Mouse (Mus musculus) kidney, adult 2 months (tissue): ENCODE measurements around the gene Pde4d. TPM values are rescaled to one million over a fixed set of nuclear protein-coding genes. Genes with fewer than 3 reads are reported as not detected.
A peak's percentile ranks its signal among the peaks of the same experiment; 100 is the strongest.

Experiments
- DNase-seq: peaks from one replicate; pipeline ENCODE4 v3.0.0; 2021
- H3K27ac ChIP-seq: fragments of 200-500 bp; 2 replicates; pipeline ENCODE4 v1.5.1; 2012; ENCODE audit warnings: low read depth, low read length, control low read depth, inconsistent platforms; ENCODE audit not compliant: insufficient read depth
- H3K27me3 ChIP-seq: fragments of 200-500 bp; replicated peaks from 2 replicates; pipeline ENCODE4 v1.6.1; 2012; ENCODE audit warnings: mild to moderate bottlenecking, moderate library complexity, low read length, inconsistent platforms; ENCODE audit not compliant: control insufficient read depth, insufficient read depth
- H3K36me3 ChIP-seq: fragments of 200-500 bp; 2 replicates; pipeline ENCODE4 v1.6.1; 2012; ENCODE audit warnings: mild to moderate bottlenecking, moderate library complexity, low read length, inconsistent platforms; ENCODE audit not compliant: control insufficient read depth, insufficient read depth
- H3K4me1 ChIP-seq: fragments of 200-500 bp; 2 replicates; pipeline ENCODE4 v1.6.1; 2011; ENCODE audit warnings: low read length; ENCODE audit not compliant: control insufficient read depth, insufficient read depth
- H3K4me3 ChIP-seq: fragments of 200-500 bp; 2 replicates; pipeline ENCODE4 v1.5.1; 2011; ENCODE audit warnings: mild to moderate bottlenecking, low read depth, low read length, control low read depth; ENCODE audit not compliant: insufficient read depth
- CTCF ChIP-seq: fragments of 200-500 bp; conservative IDR thresholded peaks from 2 replicates; pipeline ENCODE4 v1.5.1; 2011; ENCODE audit warnings: low read depth, mild to moderate bottlenecking, control low read depth, low read length, moderate library complexity, mixed read lengths; ENCODE audit not compliant: insufficient read depth, insufficient read length
- POLR2A ChIP-seq: fragments of 200-500 bp; IDR thresholded peaks from one replicate; pipeline ENCODE4 v1.6.1; 2011; ENCODE audit warnings: low read depth, low read length, control low read depth
- WGBS: fragments of 180-500 bp; shearing (Covaris S2); methylation state at CpG from one replicate; pipeline ENCODE4 v1.1.7; 2018; 5-methylcytosine and 5-hydroxymethylcytosine counted together
- polyA plus RNA-seq: library from polyadenylated mRNA; depleted of rRNA; stranded (reverse); fragments of >200 nt; gene quantifications from 2 replicates; pipeline ENCODE4 v1.2.3, GENCODE M21; 2012

The Pde4d gene
- polyA plus RNA-seq, 1 experiment: 18.3 TPM

- Histone ChIP-seq H3K36me3 (no peaks in the 10 kb centered on the region), H3K4me1 (no peaks in the 10 kb centered on the region), H3K4me3 (no peak overlapping the region), H3K27me3 (no peaks in the 10 kb centered on the region), H3K27ac (no peak overlapping the region)
- no peak for TF ChIP-seq CTCF
- no peak for TF ChIP-seq POLR2A
- WGBS: 88% methylated on average over 9 of the region's 9 CpGs
- no peak for DNase-seq
Measured at GRCm38 (mm10) chr13:109168556-109169334, 719.0 kb downstream of the Pde4d start.

DNA sequence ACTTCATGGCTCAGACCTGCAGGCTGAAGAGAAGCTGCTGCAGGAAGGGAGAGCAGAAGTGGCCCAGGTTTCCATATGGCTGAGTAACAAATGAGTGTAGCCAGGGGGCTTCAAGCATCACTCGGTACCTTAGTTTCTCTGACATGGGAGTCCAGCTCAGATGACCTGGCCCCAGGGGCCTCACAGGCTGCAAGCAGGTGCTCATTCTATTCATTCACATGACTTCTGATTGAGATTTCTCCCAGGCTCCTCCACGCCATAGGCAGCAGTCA is 719.5 kb downstream of the Pde4d start:
- H3K27ac ChIP-seq: no peak overlapping the region
- H3K4me1 ChIP-seq: no peaks in the 10 kb centered on the region
- H3K36me3 ChIP-seq: no peaks in the 10 kb centered on the region
- 91% methylated on average over 2 of the region's 2 CpGs for WGBS
- no peaks in the 10 kb centered on the region for H3K27me3 ChIP-seq
- no peak for TF ChIP-seq CTCF
- TF ChIP-seq POLR2A: no peak
- no peak overlapping the region for H3K4me3 ChIP-seq
- DNase-seq: no peak

GRCm38 (mm10) chr13:109171688-109172087 is 721.9 kb downstream of the Pde4d start:
- no peak overlapping the region for H3K27ac ChIP-seq
- no peaks in the 10 kb centered on the region for H3K4me1 ChIP-seq
- DNase-seq: no peak
- 76% methylated on average over 7 of the region's 7 CpGs for WGBS
- TF ChIP-seq CTCF: no peak
- TF ChIP-seq POLR2A: no peak
- H3K4me3 ChIP-seq: no peak overlapping the region
- H3K27me3 ChIP-seq: no peaks in the 10 kb centered on the region
- no peaks in the 10 kb centered on the region for H3K36me3 ChIP-seq

- TF ChIP-seq CTCF (no peak), POLR2A (no peak)
- 77% methylated on average over 6 of the region's 6 CpGs for WGBS
- H3K36me3 ChIP-seq: no peaks in the 10 kb centered on the region
- H3K4me1 ChIP-seq: no peaks in the 10 kb centered on the region
- H3K27me3 ChIP-seq: no peaks in the 10 kb centered on the region
- H3K4me3 ChIP-seq: no peak overlapping the region
- H3K27ac ChIP-seq: no peak overlapping the region
- no peak for DNase-seq
Measured at GRCm38 (mm10) chr13:109175281-109175680, 725.5 kb downstream of the Pde4d start.

DNA sequence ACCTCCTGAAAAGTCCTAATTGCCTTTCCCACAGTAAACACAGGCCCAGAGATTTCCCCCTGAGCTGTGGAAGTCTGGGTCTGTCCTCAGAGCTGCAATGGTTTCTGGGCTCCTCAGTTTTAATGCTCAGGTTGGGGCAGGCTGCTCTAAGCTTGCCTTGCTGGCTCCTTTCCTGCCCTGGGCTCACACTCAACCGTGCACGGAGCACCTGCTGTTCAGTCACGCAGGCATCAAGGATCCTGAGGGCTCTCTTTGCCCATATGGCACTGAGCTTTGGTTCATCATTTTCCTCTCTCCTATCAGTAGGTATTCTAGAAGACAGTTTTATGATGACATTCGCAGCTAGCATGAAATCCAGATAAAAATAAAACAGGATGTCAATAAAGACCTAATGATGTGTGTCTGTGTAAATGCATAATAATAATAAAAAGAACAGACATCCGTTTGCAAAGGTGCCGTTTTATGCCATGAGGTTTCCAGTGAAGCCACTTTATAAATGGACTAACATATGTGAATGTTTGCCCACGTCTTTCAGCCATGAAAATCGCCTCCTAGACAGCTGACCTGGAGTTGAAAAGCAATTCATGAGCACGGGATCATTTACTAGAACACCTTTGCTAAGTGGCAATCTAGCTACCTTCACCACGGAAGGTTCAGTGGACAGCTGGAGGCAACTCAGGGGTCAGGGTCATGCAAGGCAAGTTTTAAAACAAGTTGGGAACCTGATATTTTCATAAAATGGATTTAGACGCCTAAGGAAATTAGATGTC is 726.3 kb downstream of the Pde4d start:
- 39% methylated on average over 11 of the region's 11 CpGs for WGBS
- no peak for DNase-seq

GRCm38 (mm10) chr13:109181363-109181762 is 731.6 kb downstream of the Pde4d start:
- 59% methylated on average over 6 of the region's 6 CpGs for WGBS

More for the DNA sequence above, 726.3 kb downstream of the Pde4d start:
- Histone ChIP-seq H3K27ac (no peak overlapping the region), H3K4me1 (no peaks in the 10 kb centered on the region), H3K27me3 (no peaks in the 10 kb centered on the region), H3K36me3 (no peaks in the 10 kb centered on the region), H3K4me3 (no peak overlapping the region)
- TF ChIP-seq CTCF (no peak), POLR2A (no peak)

DNA sequence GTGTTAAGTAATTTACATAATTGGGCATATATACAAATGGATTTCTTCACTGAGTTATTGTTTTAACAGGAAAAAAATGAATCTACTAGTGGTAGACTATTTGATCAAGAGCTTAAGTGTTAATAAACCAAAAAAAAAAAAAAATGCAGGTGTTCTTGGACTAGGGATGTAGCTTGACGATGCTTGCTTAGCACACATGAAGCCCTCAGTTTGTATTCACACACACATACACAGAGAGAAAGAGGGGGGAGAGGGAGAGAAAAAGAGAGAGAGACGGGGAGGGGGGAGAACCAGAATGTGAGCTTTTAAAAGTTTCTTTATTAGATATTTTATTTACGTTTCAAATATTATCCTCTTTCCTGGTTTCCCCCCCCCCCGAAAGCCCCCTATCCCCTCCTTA is 740.9 kb downstream of the Pde4d start:
- H3K4me3 ChIP-seq: no peak overlapping the region
- no peaks in the 10 kb centered on the region for H3K27me3 ChIP-seq
- H3K27ac ChIP-seq: no peak overlapping the region
- H3K4me1 ChIP-seq: no peaks in the 10 kb centered on the region
- WGBS: 90% methylated on average over 4 of the region's 4 CpGs
- H3K36me3 ChIP-seq: no peaks in the 10 kb centered on the region
- no peak for TF ChIP-seq POLR2A
- no peak for TF ChIP-seq CTCF
- no peak for DNase-seq

More at GRCm38 (mm10) chr13:109181363-109181762, 731.6 kb downstream of the Pde4d start:
- Histone ChIP-seq H3K27me3 (no peaks in the 10 kb centered on the region), H3K27ac (no peak overlapping the region), H3K4me1 (no peaks in the 10 kb centered on the region), H3K36me3 (no peaks in the 10 kb centered on the region), H3K4me3 (no peak overlapping the region)
- peak; percentile 32 for DNase-seq
- no peak for TF ChIP-seq POLR2A
- no peak for TF ChIP-seq CTCF
